Mouse (Mus musculus) lung, postnatal 0 days (tissue): ENCODE data around the gene G6pc3. TPM values are rescaled to one million over a fixed set of nuclear protein-coding genes. Genes with fewer than 3 reads are reported as not detected.
A peak's percentile ranks its signal among the peaks of the same experiment; 100 is the strongest.
"Not testable (repeated sequence)": the region's sequence is repeated elsewhere in the genome, so short reads cannot be mapped to it uniquely, and the experiment has no call there.

Experiments used
- ATAC-seq: fragments of 200-750 bp; cut with Nextera tagmentation; 2 replicates; pipeline ENCODE4 v1.8.0; 2017; ENCODE audit warnings: moderate library complexity
- DNase-seq: peaks from one replicate; pipeline ENCODE4 v3.0.0-alpha.2; 2016; ENCODE audit warnings: low spot score
- H3K27ac ChIP-seq: fragments of 300-500 bp; sonication (generic); 2 replicates; pipeline ENCODE4 v1.5.1; 2014; ENCODE audit warnings: antibody characterized with exemption, mild to moderate bottlenecking, low read length, mixed read lengths
- H3K27me3 ChIP-seq: fragments of 300-500 bp; sonication (generic); replicated peaks from 2 replicates; pipeline ENCODE4 v1.6.1; 2014; ENCODE audit warnings: low read length, mixed read lengths; ENCODE audit not compliant: insufficient read depth
- H3K36me3 ChIP-seq: fragments of 300-500 bp; sonication (generic); 2 replicates; pipeline ENCODE4 v1.6.1; 2014; ENCODE audit warnings: low read length, mixed read lengths; ENCODE audit not compliant: insufficient read depth
- H3K4me1 ChIP-seq: fragments of 300-500 bp; sonication (generic); 2 replicates; pipeline ENCODE4 v1.6.1; 2014; ENCODE audit warnings: antibody characterized with exemption, low read depth, low read length, mixed read lengths; ENCODE audit not compliant: insufficient read depth
- H3K4me2 ChIP-seq: fragments of 300-500 bp; sonication (generic); replicated peaks from 2 replicates; pipeline ENCODE4 v1.6.1; 2014; ENCODE audit warnings: low read depth, mild to moderate bottlenecking, low read length, moderate library complexity, mixed read lengths
- H3K4me3 ChIP-seq: fragments of 300-500 bp; sonication (generic); 2 replicates; pipeline ENCODE4 v1.5.1; 2014; ENCODE audit warnings: low read depth, low read length
- H3K9ac ChIP-seq: fragments of 300-500 bp; sonication (generic); replicated peaks from 2 replicates; pipeline ENCODE4 v1.6.1; 2014; ENCODE audit warnings: low read depth, mild to moderate bottlenecking
- H3K9me3 ChIP-seq: fragments of 300-500 bp; sonication (generic); 2 replicates; pipeline ENCODE4 v1.6.1; 2016; ENCODE audit warnings: low read length, mixed read lengths
- CTCF ChIP-seq: IDR thresholded peaks from 2 replicates; pipeline ENCODE4 v1.5.1; 2016; ENCODE audit warnings: antibody characterized with exemption, mild to moderate bottlenecking
- EP300 ChIP-seq: IDR thresholded peaks from 2 replicates; pipeline ENCODE4 v1.6.1; 2016; ENCODE audit warnings: antibody characterized with exemption, mild to moderate bottlenecking, control low read depth
- WGBS: fragments of 180-500 bp; shearing (Covaris S2); extraction: QIAGEN DNeasy Blood & Tissue Kit; methylation state at CpG from one replicate; pipeline ENCODE4 v1.1.7; 2014; 5-methylcytosine and 5-hydroxymethylcytosine counted together
- polyA plus RNA-seq: library from polyadenylated mRNA; unstranded; fragments of >200 nt; fragmentation: Nextera tagmentation; extraction: Ambion mirVana; gene quantifications from 2 replicates; pipeline ENCODE4 v1.2.1, GENCODE M21; 2015

Gene G6pc3
- polyA plus RNA-seq, 1 experiment from 2014 or later = 16.7 TPM

GRCm38 (mm10) chr11:102146531-102146930 is 42.9 kb upstream of the G6pc3 start:
- Histone ChIP-seq H3K36me3 (no peaks in the 10 kb centered on the region), H3K27me3 (peaks cover 44% of the 10 kb centered on the region), H3K9ac (no peak overlapping the region), H3K27ac (no peak overlapping the region), H3K9me3 (no peaks in the 10 kb centered on the region), H3K4me1 (no peaks in the 10 kb centered on the region), H3K4me3 (no peak overlapping the region), H3K4me2 (no peak overlapping the region)
- TF ChIP-seq EP300 = no peak
- no peak for TF ChIP-seq CTCF
- no peak for ATAC-seq
- DNase-seq = no peak
- 14% methylated on average over 17 of the region's 17 CpGs for whole genome bisulfite sequencing

DNA sequence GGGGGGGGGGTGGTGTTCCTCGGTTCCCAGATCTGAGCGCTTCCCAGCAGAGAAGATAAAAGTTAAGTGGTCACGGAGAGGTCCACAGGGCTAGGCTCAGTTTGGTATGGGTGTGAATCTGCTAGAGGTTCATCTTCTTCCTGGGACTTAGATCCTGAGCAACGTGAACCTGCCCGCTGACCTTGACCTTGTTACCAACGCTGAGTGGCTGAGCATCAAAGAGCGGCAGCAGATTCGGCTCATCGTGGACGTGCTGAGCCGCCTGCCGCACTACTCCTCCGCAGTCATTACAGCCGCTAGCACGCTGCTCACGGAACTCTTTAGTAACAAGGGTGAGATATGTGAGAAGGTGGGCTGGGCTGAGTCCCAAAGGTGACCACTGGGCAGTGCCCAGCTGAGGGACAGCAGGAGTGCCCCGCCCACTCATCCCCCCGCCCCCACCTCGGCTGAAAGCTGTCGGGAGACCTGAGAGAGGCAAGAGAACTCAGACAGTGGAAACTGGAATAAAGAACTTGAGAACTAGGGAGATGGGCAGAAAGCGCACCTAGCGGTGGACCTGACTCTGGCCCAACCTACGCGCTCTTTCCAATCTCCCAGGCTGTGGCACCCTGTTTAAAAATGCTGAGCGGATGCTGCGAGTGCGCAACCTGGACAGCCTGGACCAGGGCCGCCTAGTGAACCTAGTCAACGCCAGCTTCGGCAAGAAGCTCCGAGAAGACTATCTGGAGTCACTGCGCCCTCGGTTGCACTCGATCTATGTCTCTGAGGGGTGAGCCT is 42.0 kb upstream of the G6pc3 start:
- WGBS = 17% methylated on average over 34 of the region's 34 CpGs

GRCm38 (mm10) chr11:102156039-102156785 is 33.2 kb upstream of the G6pc3 start, which contains the start of gene Tmem101:
Gene Tmem101, minus strand, starts transcription at chr11:102156404.
- Histone ChIP-seq H3K4me3 (peak within 1 kb of the TSS; percentile 67), H3K4me1 (0 out of 2 replicates have a peak, but pooled peaks cover 5% of the 10 kb centered on the region), H3K27ac (0 out of 2 replicates have a peak within 1 kb of the TSS, but pooled peaks have one; percentile 38), H3K9me3 (no peaks in the 10 kb centered on the region), H3K4me2 (peak within 1 kb of the TSS; percentile 81), H3K9ac (peak within 1 kb of the TSS; percentile 52), H3K36me3 (no peaks in the 10 kb centered on the region), H3K27me3 (no peaks in the 10 kb centered on the region)
- WGBS = under 1% methylated on average over 37 of the region's 37 CpGs
- TF ChIP-seq EP300 (0 out of 2 replicates have a peak, but pooled peaks have one; percentile 31), CTCF (peak; percentile 57)
- peak; percentile 96 for ATAC-seq
- peak; percentile 95 for DNase-seq

More for the DNA sequence above, 42.0 kb upstream of the G6pc3 start:
- DNase-seq = no peak
- no peaks in the 10 kb centered on the region for H3K4me1 ChIP-seq
- peaks cover 44% of the 10 kb centered on the region for H3K27me3 ChIP-seq
- ATAC-seq = no peak; the same call in 1 of the 2 replicates
- no peak overlapping the region for H3K9ac ChIP-seq
- no peaks in the 10 kb centered on the region for H3K9me3 ChIP-seq
- no peak; the same call in none of the 2 replicates for TF ChIP-seq CTCF
- no peak for TF ChIP-seq EP300
- no peak overlapping the region for H3K4me2 ChIP-seq
- no peak overlapping the region for H3K27ac ChIP-seq
- no peaks in the 10 kb centered on the region for H3K36me3 ChIP-seq
- H3K4me3 ChIP-seq = peak overlapping the region; percentile 5; the same call in 1 of the 2 replicates

- DNase-seq (no peak), ATAC-seq (no peak)
- TF ChIP-seq CTCF = no peak
- TF ChIP-seq EP300 = no peak
- H3K27me3 ChIP-seq = no peaks in the 10 kb centered on the region
- no peak overlapping the region for H3K9ac ChIP-seq
- H3K4me3 ChIP-seq = no peak overlapping the region
- H3K4me1 ChIP-seq = 0 out of 2 replicates have a peak, but pooled peaks cover 5% of the 10 kb centered on the region
- H3K9me3 ChIP-seq = no peaks in the 10 kb centered on the region
- H3K27ac ChIP-seq = no peak overlapping the region
- WGBS = 5% methylated on average over 1 of the region's 1 CpGs
- H3K36me3 ChIP-seq = no peaks in the 10 kb centered on the region
- H3K4me2 ChIP-seq = no peak overlapping the region
Observed at GRCm38 (mm10) chr11:102156786-102157089, 32.7 kb upstream of the G6pc3 start.

DNA sequence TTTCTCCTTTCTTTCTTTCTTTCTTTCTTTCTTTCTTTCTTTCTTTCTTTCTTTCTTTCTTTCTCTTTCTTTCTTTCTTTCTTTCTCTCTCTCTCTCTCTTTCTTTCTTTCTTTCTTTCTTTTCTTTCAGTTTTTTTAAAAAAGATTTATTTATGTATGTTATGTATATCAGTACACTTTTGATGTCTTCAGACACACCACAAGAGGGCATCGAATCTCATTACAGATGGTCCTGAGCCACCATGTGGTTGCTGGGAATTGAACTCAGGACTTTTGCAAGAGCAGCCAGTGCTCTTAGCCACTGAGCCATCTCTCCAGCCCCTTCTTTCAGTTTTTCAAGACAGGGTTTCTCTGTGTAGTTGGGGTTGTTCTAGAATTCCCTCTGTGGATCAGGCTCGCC is 31.4 kb upstream of the G6pc3 start:
- not testable (repeated sequence) for H3K4me1 ChIP-seq, H3K9ac ChIP-seq, DNase-seq, H3K27ac ChIP-seq, H3K4me3 ChIP-seq, H3K27me3 ChIP-seq, H3K9me3 ChIP-seq, ATAC-seq, H3K36me3 ChIP-seq, H3K4me2 ChIP-seq
- 75% methylated on average over 2 of the region's 2 CpGs for WGBS

- no peaks in the 10 kb centered on the region for H3K27me3 ChIP-seq
- TF ChIP-seq CTCF = no peak
- H3K4me1 ChIP-seq = 0 out of 2 replicates have a peak, but pooled peaks cover 5% of the 10 kb centered on the region
- peaks cover 6% of the 10 kb centered on the region; the same call in 1 of the 2 replicates for H3K36me3 ChIP-seq
- DNase-seq (no peak), ATAC-seq (no peak)
- H3K9me3 ChIP-seq = no peaks in the 10 kb centered on the region
- no peak overlapping the region for H3K27ac ChIP-seq
- no peak overlapping the region for H3K4me3 ChIP-seq
- no peak overlapping the region for H3K9ac ChIP-seq
- H3K4me2 ChIP-seq = no peak overlapping the region
- 69% methylated on average over 5 of the region's 5 CpGs for WGBS
Observed at GRCm38 (mm10) chr11:102159781-102160180, 29.6 kb upstream of the G6pc3 start.
